Mouse (Mus musculus) midbrain, embryonic 16.5 days (tissue): ENCODE data around the gene Ift172. TPM values are rescaled to one million over a fixed set of nuclear protein-coding genes. Genes with fewer than 3 reads are reported as not detected.

Experiments used
- ATAC-seq: fragments of 200-750 bp; cut with Nextera tagmentation; 2 replicates; pipeline ENCODE4 v1.8.0; 2017; ENCODE audit warnings: moderate TSS enrichment
- H3K27ac ChIP-seq: fragments of 300-500 bp; sonication (generic); 2 replicates; pipeline ENCODE4 v1.5.1; 2014; ENCODE audit warnings: mild to moderate bottlenecking, low read length, mixed read lengths
- H3K27me3 ChIP-seq: fragments of 300-500 bp; sonication (generic); 2 replicates; pipeline ENCODE4 v1.6.1; 2014; ENCODE audit warnings: low read depth, low read length, mixed read lengths; ENCODE audit not compliant: control insufficient read depth, insufficient read depth
- H3K36me3 ChIP-seq: fragments of 300-500 bp; sonication (generic); 2 replicates; pipeline ENCODE4 v1.6.1; 2014; ENCODE audit warnings: mild to moderate bottlenecking, low read length, moderate library complexity, mixed read lengths; ENCODE audit not compliant: control insufficient read depth, insufficient read depth
- H3K4me1 ChIP-seq: fragments of 300-500 bp; sonication (generic); 2 replicates; pipeline ENCODE4 v1.6.1; 2014; ENCODE audit warnings: mild to moderate bottlenecking, low read length, mixed read lengths; ENCODE audit not compliant: control insufficient read depth, insufficient read depth
- H3K4me2 ChIP-seq: fragments of 300-500 bp; sonication (generic); 2 replicates; pipeline ENCODE4 v1.6.1; 2014; ENCODE audit warnings: mild to moderate bottlenecking, low read length, mixed read lengths
- H3K4me3 ChIP-seq: fragments of 300-500 bp; sonication (generic); 2 replicates; pipeline ENCODE4 v1.5.1; 2014; ENCODE audit warnings: low read depth, mild to moderate bottlenecking, low read length, moderate library complexity, mixed read lengths
- H3K9ac ChIP-seq: fragments of 300-500 bp; sonication (generic); 2 replicates; pipeline ENCODE4 v1.6.1; 2014; ENCODE audit warnings: low read depth, low read length, mixed read lengths
- H3K9me3 ChIP-seq: fragments of 300-500 bp; sonication (generic); replicated peaks from 2 replicates; pipeline ENCODE4 v1.6.1; 2014; ENCODE audit warnings: mild to moderate bottlenecking, low read length, mixed read lengths; ENCODE audit not compliant: control insufficient read depth, poor library complexity, severe bottlenecking
- WGBS: fragments of 180-500 bp; shearing (Covaris S2); extraction: QIAGEN DNeasy Blood & Tissue Kit; methylation state at CpG from one replicate; pipeline ENCODE4 v1.1.7; 2014; 5-methylcytosine and 5-hydroxymethylcytosine counted together
- polyA plus RNA-seq: library from polyadenylated mRNA; unstranded; fragments of >200 nt; fragmentation: Nextera tagmentation; extraction: Ambion mirVana; gene quantifications from 2 replicates; pipeline ENCODE4 v1.2.1, GENCODE M21; 2015

The Ift172 gene
- polyA plus RNA-seq, 1 experiment from 2014 or later: 32.3 TPM

DNA sequence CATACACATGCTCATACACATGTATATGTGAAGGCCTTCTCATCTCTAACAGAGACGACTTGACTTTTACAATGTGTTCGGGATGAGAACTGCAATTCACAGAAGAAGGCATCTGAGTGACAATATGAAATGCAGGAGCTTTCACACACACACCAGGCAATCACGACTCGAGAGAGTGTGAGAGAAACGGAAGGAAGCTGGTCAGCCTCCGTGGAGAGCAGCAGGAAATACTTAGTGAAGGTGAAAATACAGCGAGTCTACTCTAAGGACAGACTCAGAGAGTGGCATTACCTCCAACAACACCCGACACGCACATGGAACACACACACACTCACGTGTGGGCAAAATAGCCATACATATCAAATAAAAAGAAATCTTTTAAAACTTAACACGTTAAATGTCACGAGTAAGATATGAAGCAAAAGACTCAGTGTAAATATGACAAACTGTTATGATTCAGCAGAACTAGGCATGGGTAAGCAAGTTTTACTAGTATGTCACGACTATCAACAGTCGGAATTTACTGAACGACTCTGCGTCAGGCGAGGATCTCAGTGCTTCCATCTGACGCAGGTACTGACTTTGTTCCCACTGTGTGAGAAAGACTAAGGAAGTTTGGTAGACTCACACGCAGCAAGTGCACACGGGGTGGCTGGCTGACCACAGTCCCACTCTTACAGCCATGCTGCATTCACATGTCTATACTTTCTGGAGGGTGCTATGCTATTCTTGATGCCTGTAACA is 11.5 kb downstream of the Ift172 start:
- no peaks in the 10 kb centered on the region for H3K9me3 ChIP-seq
- H3K36me3 ChIP-seq: peaks cover 44% of the 10 kb centered on the region
- H3K27ac ChIP-seq: no peak overlapping the region
- no peak overlapping the region for H3K4me2 ChIP-seq
- no peak for ATAC-seq
- no peak overlapping the region for H3K9ac ChIP-seq
- no peaks in the 10 kb centered on the region for H3K27me3 ChIP-seq
- H3K4me3 ChIP-seq: no peak overlapping the region
- 87% methylated on average over 20 of the region's 20 CpGs for WGBS
- H3K4me1 ChIP-seq: no peaks in the 10 kb centered on the region

DNA sequence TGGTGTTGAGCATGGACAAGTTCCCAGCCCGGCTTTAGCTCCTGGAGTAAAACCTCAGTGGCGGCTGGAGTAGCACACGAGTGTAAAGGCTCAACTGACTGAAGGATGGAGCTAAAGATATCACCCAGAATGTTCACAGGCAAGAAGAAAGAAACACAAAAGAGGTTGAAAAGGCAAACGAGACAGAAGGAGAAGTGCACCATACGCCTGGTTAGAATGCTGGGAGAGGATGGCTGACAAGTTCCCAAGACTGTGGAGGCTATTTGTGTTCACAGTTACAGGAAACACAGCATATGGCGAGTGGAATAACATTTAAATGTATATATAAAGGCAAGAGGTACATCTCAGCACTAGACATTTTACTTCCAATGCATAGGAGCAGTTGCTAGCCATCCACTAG is 17.9 kb downstream of the Ift172 start:
- no peak overlapping the region for H3K4me2 ChIP-seq
- H3K4me3 ChIP-seq: no peak overlapping the region
- H3K9ac ChIP-seq: no peak overlapping the region
- H3K27me3 ChIP-seq: no peaks in the 10 kb centered on the region
- H3K9me3 ChIP-seq: no peaks in the 10 kb centered on the region
- H3K27ac ChIP-seq: no peak overlapping the region
- no peaks in the 10 kb centered on the region for H3K4me1 ChIP-seq
- no peak for ATAC-seq
- 87% methylated on average over 6 of the region's 6 CpGs for WGBS
- peaks cover 36% of the 10 kb centered on the region for H3K36me3 ChIP-seq

- Histone ChIP-seq H3K36me3 (peaks cover 57% of the 10 kb centered on the region), H3K9me3 (no peaks in the 10 kb centered on the region), H3K4me2 (no peak overlapping the region), H3K4me3 (no peak overlapping the region), H3K4me1 (no peaks in the 10 kb centered on the region), H3K27me3 (no peaks in the 10 kb centered on the region), H3K9ac (no peak overlapping the region), H3K27ac (no peak overlapping the region)
- 57% methylated on average over 6 of the region's 6 CpGs for WGBS
- ATAC-seq: no peak
These were observed 23.2 kb downstream of the Ift172 start for GRCm38 (mm10) chr5:31267686-31268085.

DNA sequence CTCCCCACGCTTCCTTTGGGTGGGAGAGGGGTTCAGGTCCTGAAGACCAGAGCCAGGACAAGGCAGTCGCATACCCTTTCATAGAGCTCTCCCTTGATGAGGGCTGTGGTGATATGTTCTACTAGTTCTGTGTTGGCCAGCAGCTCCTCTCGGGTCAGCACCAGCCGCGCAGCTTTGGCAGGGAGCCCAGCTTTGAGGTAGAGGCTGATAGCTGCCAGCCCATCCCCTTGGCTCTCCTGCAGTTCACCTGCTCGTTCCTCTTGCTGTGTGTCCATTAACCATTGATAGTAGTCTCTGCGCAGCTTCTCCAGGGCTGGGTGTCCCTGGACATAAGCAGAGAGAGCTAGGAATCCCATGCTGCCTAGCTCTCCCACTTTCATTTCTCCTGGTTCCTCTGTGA is 24.8 kb downstream of the Ift172 start:
- Histone ChIP-seq H3K4me1 (no peaks in the 10 kb centered on the region), H3K27ac (no peak overlapping the region), H3K4me3 (no peak overlapping the region), H3K27me3 (no peaks in the 10 kb centered on the region), H3K9me3 (no peaks in the 10 kb centered on the region), H3K9ac (no peak overlapping the region), H3K36me3 (peaks cover 62% of the 10 kb centered on the region), H3K4me2 (no peak overlapping the region)
- 95% methylated on average over 7 of the region's 7 CpGs for WGBS
- no peak for ATAC-seq

DNA sequence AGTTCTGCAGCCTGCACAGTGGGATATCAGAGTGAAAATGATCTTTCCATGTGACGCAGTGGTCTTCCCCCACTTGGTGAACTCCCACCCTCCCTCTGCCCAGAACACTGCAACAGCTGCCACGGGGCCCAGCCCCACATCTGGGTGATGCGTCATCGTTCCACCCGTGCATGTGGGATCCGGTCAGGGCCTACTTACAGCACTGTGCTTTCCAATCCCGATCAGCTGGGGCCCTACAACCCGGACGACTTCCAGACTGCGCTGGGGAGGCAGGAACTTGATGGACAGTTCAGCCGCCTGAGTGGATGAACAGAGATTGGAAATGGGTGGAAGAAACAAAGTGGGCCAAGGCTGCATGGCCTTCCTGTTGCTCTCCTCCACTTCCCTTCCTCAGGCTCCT is 33.3 kb downstream of the Ift172 start:
- no peak overlapping the region for H3K4me2 ChIP-seq
- H3K27ac ChIP-seq: no peak overlapping the region
- ATAC-seq: no peak
- H3K9me3 ChIP-seq: no peaks in the 10 kb centered on the region
- no peaks in the 10 kb centered on the region for H3K4me1 ChIP-seq
- no peak overlapping the region for H3K4me3 ChIP-seq
- H3K27me3 ChIP-seq: no peaks in the 10 kb centered on the region
- H3K9ac ChIP-seq: no peak overlapping the region
- peaks cover 29% of the 10 kb centered on the region; the same call in 1 of the 2 replicates for H3K36me3 ChIP-seq
- WGBS: 88% methylated on average over 11 of the region's 11 CpGs

GRCm38 (mm10) chr5:31255971-31256370 is 34.9 kb downstream of the Ift172 start:
- H3K27ac ChIP-seq: no peak overlapping the region
- peaks cover 30% of the 10 kb centered on the region for H3K36me3 ChIP-seq
- WGBS: 88% methylated on average over 2 of the region's 2 CpGs
- no peak overlapping the region for H3K4me3 ChIP-seq
- H3K4me1 ChIP-seq: no peaks in the 10 kb centered on the region
- no peak overlapping the region for H3K9ac ChIP-seq
- no peaks in the 10 kb centered on the region for H3K9me3 ChIP-seq
- H3K27me3 ChIP-seq: no peaks in the 10 kb centered on the region
- no peak for ATAC-seq
- no peak overlapping the region for H3K4me2 ChIP-seq

DNA sequence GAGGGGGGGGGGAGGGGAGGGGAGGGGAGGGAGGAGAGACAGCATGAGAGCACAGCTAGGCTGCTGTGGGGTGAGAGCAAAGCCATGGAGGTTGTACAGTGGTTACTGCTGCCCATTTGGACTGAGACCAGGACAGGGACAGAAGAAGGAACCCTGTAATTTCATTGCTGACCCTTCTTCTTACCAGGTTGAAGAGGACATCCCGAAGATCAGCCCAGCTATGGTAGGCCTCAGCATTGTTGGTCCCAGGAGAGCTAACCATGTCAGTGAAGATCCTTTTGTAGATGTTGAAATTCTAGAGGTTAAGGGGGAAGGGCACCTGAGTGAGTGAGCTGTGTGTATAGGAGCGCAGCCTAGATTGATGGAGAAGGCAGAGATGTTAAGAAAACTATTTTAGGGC is 35.5 kb downstream of the Ift172 start:
- no peak for ATAC-seq
- H3K27me3 ChIP-seq: no peaks in the 10 kb centered on the region
- no peak overlapping the region for H3K27ac ChIP-seq
- H3K36me3 ChIP-seq: peaks cover 28% of the 10 kb centered on the region
- no peak overlapping the region for H3K9ac ChIP-seq
- 89% methylated on average over 2 of the region's 2 CpGs for WGBS
- H3K4me3 ChIP-seq: no peak overlapping the region
- H3K4me1 ChIP-seq: no peaks in the 10 kb centered on the region
- no peaks in the 10 kb centered on the region for H3K9me3 ChIP-seq
- no peak overlapping the region for H3K4me2 ChIP-seq

DNA sequence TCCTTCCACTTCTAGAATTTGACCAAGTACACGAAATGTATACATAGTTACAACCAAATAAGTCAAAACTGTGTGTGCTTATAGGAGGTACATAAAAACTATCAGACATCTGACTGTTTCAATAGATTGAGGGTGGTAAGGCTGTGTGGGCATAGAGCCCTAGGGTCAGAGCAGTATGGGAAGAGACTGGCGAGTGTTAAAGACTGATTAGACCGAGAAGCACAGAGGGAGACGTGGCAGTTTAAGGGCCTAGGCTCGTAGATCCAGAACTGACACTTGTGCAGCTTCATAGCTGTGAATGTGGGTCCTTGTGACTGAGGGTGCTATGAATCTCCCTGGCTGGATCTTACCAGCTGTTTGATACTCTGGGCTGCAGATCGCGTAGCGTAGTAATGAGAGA is 36.0 kb downstream of the Ift172 start:
- no peaks in the 10 kb centered on the region for H3K4me1 ChIP-seq
- H3K9ac ChIP-seq: no peak overlapping the region
- no peaks in the 10 kb centered on the region for H3K27me3 ChIP-seq
- no peak for ATAC-seq
- WGBS: 90% methylated on average over 8 of the region's 8 CpGs
- no peaks in the 10 kb centered on the region for H3K9me3 ChIP-seq
- H3K4me2 ChIP-seq: no peak overlapping the region
- peaks cover 26% of the 10 kb centered on the region for H3K36me3 ChIP-seq
- H3K27ac ChIP-seq: no peak overlapping the region
- no peak overlapping the region for H3K4me3 ChIP-seq

DNA sequence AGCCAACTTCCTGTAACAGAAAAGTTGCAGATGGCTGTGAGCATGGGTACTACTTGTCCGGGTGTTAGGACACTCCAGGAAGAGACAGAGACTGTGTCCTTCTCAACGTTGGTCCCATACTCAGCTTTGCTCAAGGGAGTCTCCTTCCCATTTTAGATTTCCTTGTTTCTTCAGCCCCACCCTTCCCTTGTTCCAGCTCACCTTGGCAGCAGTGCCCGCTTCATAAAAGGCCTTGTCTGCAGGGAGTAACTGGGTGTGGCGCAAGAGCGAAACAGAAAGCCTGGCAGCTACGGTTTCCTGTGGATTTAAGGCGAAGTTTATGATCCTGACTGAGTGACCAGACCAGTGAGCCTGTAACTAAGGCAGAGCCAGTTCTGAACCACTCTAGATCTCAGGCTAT is 36.5 kb downstream of the Ift172 start:
- Histone ChIP-seq H3K9me3 (no peaks in the 10 kb centered on the region), H3K4me1 (no peaks in the 10 kb centered on the region), H3K27ac (no peak overlapping the region), H3K9ac (no peak overlapping the region), H3K4me3 (no peak overlapping the region), H3K36me3 (peaks cover 31% of the 10 kb centered on the region), H3K4me2 (no peak overlapping the region), H3K27me3 (no peaks in the 10 kb centered on the region)
- ATAC-seq: no peak
- 89% methylated on average over 7 of the region's 7 CpGs for WGBS
